Mouse (Mus musculus) lung, postnatal 0 days (tissue): ENCODE data around the gene Lifr.

Source experiments
- CTCF ChIP-seq: IDR thresholded peaks from 2 replicates; pipeline ENCODE4 v1.5.1; 2016; ENCODE audit warnings: antibody characterized with exemption, mild to moderate bottlenecking
- EP300 ChIP-seq: IDR thresholded peaks from 2 replicates; pipeline ENCODE4 v1.6.1; 2016; ENCODE audit warnings: antibody characterized with exemption, mild to moderate bottlenecking, control low read depth

GRCm38 (mm10) chr15:7152116-7152760 is 61.8 kb downstream of the Lifr start:
- TF ChIP-seq CTCF = no peak
- no peak for TF ChIP-seq EP300
